Mouse (Mus musculus) olfactory bulb, adult 2 months (tissue): ENCODE measurements around the gene Krba1.

Source experiments
- CTCF ChIP-seq: fragments of 200-500 bp; IDR thresholded peaks from 2 replicates; pipeline ENCODE4 v1.5.1; 2012; ENCODE audit warnings: low read depth, mild to moderate bottlenecking, low read length, moderate library complexity; ENCODE audit not compliant: insufficient read depth
- POLR2A ChIP-seq: fragments of 200-500 bp; IDR thresholded peaks from 2 replicates; pipeline ENCODE4 v1.6.1; 2012; ENCODE audit warnings: mild to moderate bottlenecking, low read depth, low read length, moderate library complexity; ENCODE audit not compliant: insufficient read depth

GRCm38 (mm10) chr6:48452771-48453170 lies 57.4 kb downstream of the Krba1 start:
- TF ChIP-seq CTCF (no peak), POLR2A (no peak)
